Mouse (Mus musculus) heart, adult 2 months (tissue): ENCODE data around the gene Mbnl2. TPM values are rescaled to one million over a fixed set of nuclear protein-coding genes. Genes with fewer than 3 reads are reported as not detected.
A peak's percentile ranks its signal among the peaks of the same experiment; 100 is the strongest.

Experiments used
- DNase-seq, 2 experiments: peaks; one replicate each; pipeline ENCODE4 v3.0.0; 2021
- H3K27ac ChIP-seq: fragments of 200-600 bp; 2 replicates; pipeline ENCODE4 v1.8.1; 2022
- H3K27me3 ChIP-seq: fragments of 200-500 bp; 2 replicates; pipeline ENCODE4 v1.6.1; 2012; ENCODE audit warnings: mild to moderate bottlenecking, low read length, inconsistent platforms, mixed read lengths; ENCODE audit not compliant: control insufficient read depth, insufficient read depth
- H3K36me3 ChIP-seq: fragments of 200-500 bp; 2 replicates; pipeline ENCODE4 v1.6.1; 2012; ENCODE audit warnings: low read length, inconsistent platforms; ENCODE audit not compliant: control insufficient read depth, insufficient read depth
- H3K4me1 ChIP-seq: fragments of 200-500 bp; 2 replicates; pipeline ENCODE4 v1.6.1; 2011; ENCODE audit warnings: low read length; ENCODE audit not compliant: control insufficient read depth, insufficient read depth
- H3K4me3 ChIP-seq: fragments of 200-600 bp; 2 replicates; pipeline ENCODE4 v1.8.1; 2022
- H3K79me2 ChIP-seq: fragments of 200-500 bp; replicated peaks from 2 replicates; pipeline ENCODE4 v1.6.1; 2012; ENCODE audit warnings: mild to moderate bottlenecking, inconsistent platforms, low read length, moderate library complexity, mixed read lengths; ENCODE audit not compliant: control insufficient read depth, insufficient read depth
- H3K9ac ChIP-seq: fragments of 200-500 bp; 2 replicates; pipeline ENCODE4 v1.6.1; 2012; ENCODE audit warnings: low read depth, mild to moderate bottlenecking, control low read depth, inconsistent platforms, low read length, mixed read lengths
- CTCF ChIP-seq: fragments of 200-600 bp; IDR thresholded peaks from 2 replicates; pipeline ENCODE4 v1.8.1; 2022; ENCODE audit warnings: antibody characterized with exemption, mild to moderate bottlenecking, moderate library complexity
- EP300 ChIP-seq: fragments of 200-500 bp; IDR thresholded peaks from 2 replicates; pipeline ENCODE4 v1.6.1; 2011; ENCODE audit warnings: low read depth, low read length, control low read depth; ENCODE audit not compliant: insufficient read depth
- POLR2A ChIP-seq: fragments of 200-500 bp; IDR thresholded peaks from 2 replicates; pipeline ENCODE4 v1.6.1; 2011; ENCODE audit warnings: mild to moderate bottlenecking, low read depth, low read length, control low read depth; ENCODE audit not compliant: insufficient read depth
- WGBS: fragments of 180-500 bp; shearing (Covaris S2); methylation state at CpG from one replicate; pipeline ENCODE4 v1.1.7; 2018; 5-methylcytosine and 5-hydroxymethylcytosine counted together
- intact Hi-C: fragments of 180-260 bp; cut with DNase I; formaldehyde crosslinking; loops from one replicate; pipeline ENCODE4 v1.15.1; 2025
- polyA plus RNA-seq: library from polyadenylated mRNA; depleted of rRNA; stranded (reverse); fragments of >200 nt; gene quantifications from 2 replicates; pipeline ENCODE4 v1.2.3, GENCODE M21; 2012
- total RNA-seq, 2 experiments: library from RNA; stranded (reverse); gene quantifications; 2 replicates each; pipeline ENCODE4 v1.2.3; 2021

The Mbnl2 gene
- total and polyA plus RNA-seq, 3 experiments = 91.1 to 258 (median 221) TPM

DNA sequence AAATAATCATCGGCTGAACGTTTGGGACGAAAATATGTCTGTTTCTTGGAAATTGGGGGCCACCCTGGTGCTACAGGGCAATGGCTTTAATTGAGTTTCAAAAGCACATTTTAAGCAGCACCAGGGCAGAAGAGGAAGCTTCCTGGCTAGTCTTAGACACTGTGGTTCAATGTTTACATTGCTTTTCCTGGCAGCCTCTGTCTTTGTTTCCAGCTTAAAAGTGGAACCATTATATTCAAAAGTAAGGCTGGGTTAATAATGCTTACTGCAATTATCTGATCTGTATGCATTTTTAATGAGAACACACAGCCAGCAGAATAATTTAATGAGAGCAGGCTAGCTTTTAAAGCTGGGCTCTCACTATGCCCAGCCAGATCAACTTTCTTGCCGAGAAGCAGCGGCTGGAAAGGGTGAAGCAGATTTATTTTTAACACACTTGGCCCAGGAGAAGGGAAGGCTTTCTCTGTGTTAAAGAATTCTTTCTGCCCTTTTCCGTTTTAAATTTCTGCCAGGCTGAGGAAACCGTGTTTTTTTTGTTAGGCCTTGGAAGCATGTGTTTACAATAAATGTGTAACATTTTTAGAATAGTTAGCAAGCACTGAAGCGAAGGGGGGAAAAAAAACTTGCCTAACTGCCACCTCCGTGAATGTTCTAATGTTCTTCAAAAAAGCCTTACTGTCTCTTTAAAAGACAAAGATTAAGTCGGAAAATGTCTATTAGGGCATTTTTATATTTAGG lies 1.0 kb downstream of the Mbnl2 start:
- peak in 1 of 2 experiments; percentile 40 for DNase-seq
- Histone ChIP-seq H3K27me3 (no peaks in the 10 kb centered on the region), H3K79me2 (peaks cover 5% of the 10 kb centered on the region), H3K27ac (peak overlapping the region; percentile 92), H3K36me3 (peaks cover 20% of the 10 kb centered on the region), H3K4me3 (peak overlapping the region; percentile 70), H3K4me1 (peaks cover 20% of the 10 kb centered on the region), H3K9ac (peak overlapping the region; percentile 89)
- TF ChIP-seq CTCF (no peak), EP300 (no peak), POLR2A (no peak)
- intact Hi-C loops = loop anchor here (1.0 to 5.0 kb wide), 2 partner anchors 20 to 61 kb away; no protein-coding TSS in a partner anchor
- under 1% methylated on average over 10 of the region's 10 CpGs for WGBS

DNA sequence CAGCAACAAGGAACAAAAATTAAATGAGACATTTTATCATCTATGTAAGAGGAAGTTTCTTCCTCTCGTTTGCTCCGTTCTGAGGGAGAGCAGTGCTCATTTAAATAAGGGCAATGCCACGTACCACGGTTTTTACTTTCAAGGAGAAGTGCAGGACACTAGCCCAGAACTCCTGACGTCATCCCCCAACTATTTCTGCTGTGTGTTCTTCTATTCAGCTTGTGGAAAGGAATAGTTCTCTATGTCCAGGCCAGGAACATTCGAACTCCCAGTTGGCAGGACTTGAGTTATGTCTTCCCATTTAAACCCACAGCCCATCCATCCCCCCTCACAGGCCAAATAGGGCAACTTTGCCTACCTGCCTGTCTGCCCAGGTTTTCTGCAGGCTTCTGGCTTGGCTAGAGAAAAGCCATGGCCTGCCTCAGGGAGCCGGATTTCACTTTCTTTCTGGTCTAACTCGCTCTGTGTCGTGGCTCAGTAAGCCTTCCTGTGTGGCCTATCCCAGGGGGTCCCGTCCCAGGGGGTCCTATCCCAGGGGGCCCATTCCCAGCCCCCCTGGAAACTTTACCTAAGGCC lies 1.7 kb downstream of the Mbnl2 start:
- intact Hi-C loops = loop anchor here (1.0 to 5.0 kb wide), 2 partner anchors 19 to 60 kb away; no protein-coding TSS in a partner anchor
- H3K4me1 ChIP-seq = peaks cover 21% of the 10 kb centered on the region

DNA sequence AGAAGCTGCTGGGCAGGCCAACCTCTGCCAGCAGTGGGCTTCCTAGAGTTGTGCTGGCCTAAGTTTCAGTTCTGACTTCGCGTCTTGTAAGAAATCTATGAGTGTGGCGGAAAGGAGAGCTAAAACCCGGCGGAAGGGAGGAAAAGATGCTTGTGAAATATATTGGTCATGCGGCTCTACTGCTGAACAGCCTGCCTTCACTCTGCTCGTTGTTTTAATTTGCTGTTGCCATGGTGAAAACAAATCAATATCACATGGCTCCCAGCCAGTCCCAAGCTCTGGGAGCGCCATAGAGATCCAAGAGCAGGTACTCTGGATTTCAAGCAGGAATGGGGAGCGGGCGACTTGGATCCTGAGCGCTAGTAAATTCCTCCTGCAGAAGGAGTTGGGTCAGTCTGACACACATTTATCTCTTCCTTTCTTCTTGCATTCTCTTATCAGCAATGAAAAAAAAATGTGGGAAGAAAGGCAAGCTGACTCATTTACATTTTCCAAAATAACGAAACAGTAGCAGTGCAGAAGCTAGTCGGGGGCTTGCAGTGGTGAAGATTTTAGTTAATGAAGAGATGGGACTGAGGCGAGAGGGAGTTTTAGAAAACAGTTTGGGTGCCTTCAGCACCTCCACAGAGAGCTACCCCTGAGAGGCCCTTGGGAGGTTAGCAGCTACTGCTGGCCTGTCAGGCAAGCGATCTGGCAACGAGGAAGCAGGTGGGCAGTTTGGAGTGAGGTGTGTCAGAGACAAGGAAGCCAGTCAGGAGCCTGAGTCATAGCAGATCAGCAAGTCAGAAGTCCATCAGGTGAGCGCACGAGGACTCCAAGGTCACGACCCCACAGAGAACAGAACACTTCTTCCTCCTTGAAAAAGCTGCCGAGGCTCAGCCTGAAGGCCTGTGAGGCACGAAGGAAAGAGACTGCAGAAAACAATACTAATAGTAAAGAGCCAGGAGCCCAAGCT lies 3.1 kb downstream of the Mbnl2 start:
- H3K4me1 ChIP-seq = peaks cover 24% of the 10 kb centered on the region
- peak overlapping the region; percentile 70 for H3K4me3 ChIP-seq
- TF ChIP-seq CTCF (peak; percentile 39), POLR2A (no peak), EP300 (peak; percentile 68)
- H3K27ac ChIP-seq = peak overlapping the region; percentile 92
- no peaks in the 10 kb centered on the region for H3K27me3 ChIP-seq
- intact Hi-C loops = loop anchor here (2.0 to 5.0 kb wide), 2 partner anchors 14 to 59 kb away; no protein-coding TSS in a partner anchor
- peak; percentile 70 to 77 for DNase-seq
- H3K9ac ChIP-seq = peak overlapping the region; percentile 41
- H3K36me3 ChIP-seq = peaks cover 34% of the 10 kb centered on the region
- H3K79me2 ChIP-seq = peaks cover 8% of the 10 kb centered on the region
- 3% methylated on average over 21 of the region's 21 CpGs for WGBS

More for the DNA sequence above, 1.7 kb downstream of the Mbnl2 start:
- WGBS = under 1% methylated on average over 10 of the region's 10 CpGs
- peak; percentile 70 to 84 for DNase-seq
- Histone ChIP-seq H3K27ac (peak overlapping the region; percentile 92), H3K36me3 (peaks cover 25% of the 10 kb centered on the region), H3K79me2 (peaks cover 5% of the 10 kb centered on the region), H3K9ac (peak overlapping the region; percentile 71), H3K4me3 (peak overlapping the region; percentile 70), H3K27me3 (no peaks in the 10 kb centered on the region)
- peak; percentile 70 for TF ChIP-seq EP300
- peak; percentile 71 for TF ChIP-seq POLR2A
- no peak for TF ChIP-seq CTCF

DNA sequence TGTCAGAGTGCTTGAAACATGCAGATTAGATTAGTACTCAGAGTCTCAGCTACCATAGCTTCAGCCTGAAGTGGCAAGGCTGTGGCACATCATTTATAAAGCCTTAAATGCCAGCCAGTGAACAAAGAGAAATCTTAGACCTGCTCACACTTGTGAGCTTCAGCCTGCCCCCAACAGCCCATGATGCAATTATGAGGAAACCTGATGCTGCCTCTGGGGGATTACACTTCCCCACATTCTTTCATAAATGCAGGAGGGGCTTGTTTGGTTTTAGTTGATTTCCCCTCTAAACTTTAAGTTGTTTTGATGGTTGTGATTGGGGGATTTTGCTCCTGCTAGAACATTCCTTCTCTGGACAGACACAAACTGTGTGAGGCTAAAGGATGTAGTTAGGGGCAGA lies 4.7 kb downstream of the Mbnl2 start:
- DNase-seq = no peak
- Histone ChIP-seq H3K27me3 (no peaks in the 10 kb centered on the region), H3K36me3 (peaks cover 45% of the 10 kb centered on the region), H3K4me1 (peaks cover 35% of the 10 kb centered on the region), H3K27ac (peak overlapping the region; percentile 59), H3K9ac (no peak overlapping the region), H3K79me2 (peaks cover 11% of the 10 kb centered on the region), H3K4me3 (peak overlapping the region; percentile 19)
- peak; percentile 41; the same call in 1 of the 2 replicates for TF ChIP-seq EP300
- TF ChIP-seq POLR2A = no peak
- no peak for TF ChIP-seq CTCF
- intact Hi-C loops = no loop called here

DNA sequence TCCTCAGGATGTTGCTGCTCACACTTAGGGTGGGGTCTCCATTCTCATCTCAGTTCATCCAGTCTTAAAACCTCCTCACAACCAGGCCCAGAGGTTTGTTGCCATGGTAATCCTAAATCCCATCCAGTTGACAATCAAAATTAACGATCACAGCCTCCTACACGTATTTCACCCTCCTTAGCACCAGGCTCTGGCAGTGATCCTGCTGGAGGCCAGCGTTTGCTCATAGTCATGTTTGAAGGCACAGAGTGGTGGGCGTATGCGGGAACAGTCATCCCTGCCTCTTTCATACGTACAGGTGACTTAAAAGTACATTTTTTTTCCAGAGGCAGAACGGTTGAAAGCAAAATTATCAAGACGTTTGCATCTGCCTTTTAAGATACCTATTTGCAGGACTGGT lies 8.3 kb downstream of the Mbnl2 start:
- peaks cover 62% of the 10 kb centered on the region for H3K4me1 ChIP-seq
- no peak overlapping the region for H3K4me3 ChIP-seq
- intact Hi-C loops = no loop called here
- peak overlapping the region; percentile 13; the same call in 1 of the 2 replicates for H3K27ac ChIP-seq
- peaks cover 69% of the 10 kb centered on the region for H3K36me3 ChIP-seq
- H3K27me3 ChIP-seq = no peaks in the 10 kb centered on the region
- TF ChIP-seq CTCF = no peak
- no peak for TF ChIP-seq POLR2A
- no peak for TF ChIP-seq EP300
- no peak overlapping the region for H3K9ac ChIP-seq
- DNase-seq = no peak
- H3K79me2 ChIP-seq = peaks cover 15% of the 10 kb centered on the region
- 67% methylated on average over 8 of the region's 8 CpGs for WGBS
